In the genomic region with DNA sequence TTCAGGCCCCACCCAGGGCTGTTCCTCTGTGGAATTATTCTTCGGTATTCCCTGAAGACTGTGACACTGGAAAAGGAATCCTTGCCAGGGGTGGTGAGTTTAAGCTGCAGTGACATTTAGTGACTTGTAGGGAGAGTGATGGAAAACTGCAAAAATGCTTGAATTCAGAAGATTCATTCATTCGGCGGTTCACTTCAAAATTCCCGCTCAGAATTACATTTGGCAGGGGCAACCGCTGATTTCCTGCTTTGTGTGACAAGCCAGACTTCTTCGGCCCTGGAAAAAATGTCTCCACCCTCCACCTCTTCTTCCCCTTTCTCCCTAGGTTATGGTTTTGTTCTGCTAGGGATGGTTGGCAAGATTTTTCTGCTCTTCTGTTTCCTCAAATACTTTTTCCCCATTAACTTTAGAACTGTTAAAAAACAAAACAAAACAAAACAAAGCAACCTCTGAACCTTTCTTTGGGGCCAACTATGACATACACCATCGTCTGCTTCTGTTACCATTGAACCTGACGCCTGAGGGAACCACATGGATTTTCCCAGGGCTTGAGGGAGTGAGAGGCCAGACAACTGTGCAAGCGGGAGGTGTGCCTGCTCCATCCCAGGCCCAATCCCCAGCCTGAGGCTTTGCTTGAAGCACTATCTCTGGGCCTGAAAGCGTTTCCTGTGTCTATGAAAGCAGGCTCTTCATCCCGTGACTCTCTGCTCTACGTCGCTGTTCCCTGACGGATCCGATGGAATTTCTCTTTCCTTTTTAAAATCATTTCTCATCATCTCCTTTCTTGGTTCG, we compare ENCODE assay signal across 17 mouse cellular contexts.
DNase-seq lines count a peak whose midpoint lies in the region; ATAC-seq and TF ChIP-seq lines count a peak whose summit lies in the region.
"Had no signal": no experiment of that assay in that cellular context is flagged by ENCODE, and none has a peak within 500 bp of the region (broad histone marks: within the 10 kb centered on the region; RNA-seq: fewer than 3 reads in every experiment).

No protein-coding gene starts in this region.

- DNase-seq in lung, embryonic 14.5 days, result peak; percentile 54
- DNase-seq in lung, postnatal 4 days, result no peak
- DNase-seq in heart, embryonic 10.5 days (ENCODE audit: low spot score), result no peak
- DNase-seq in heart, postnatal 0 days (ENCODE audit: low spot score), result peak; percentile 45
- DNase-seq in embryo, embryonic 9.5 days (ENCODE audit: extremely low spot score), result no peak
- DNase-seq: cerebellum, adult 9-10 months; kidney, adult 2 months; kidney, postnatal 25 days; thymus, adult 2 months had no signal

- no peak overlapping the region for H3K4me2 ChIP-seq in lung, embryonic 14.5 days
- peak overlapping the region; percentile 41 for H3K4me2 ChIP-seq in heart, postnatal 0 days (ENCODE audit: low read depth, low read length)
- peak overlapping the region; percentile 11; the same call in 1 of the 2 replicates for H3K4me2 ChIP-seq in stomach, embryonic 16.5 days (ENCODE audit: low read depth, low read length)
- no peak overlapping the region for H3K4me2 ChIP-seq in intestine, postnatal 0 days (replicated peaks; ENCODE audit: low read depth)
- H3K4me2 ChIP-seq in neural tube, embryonic 15.5 days, result no peak overlapping the region
- H3K4me2 ChIP-seq: forebrain, embryonic 15.5 days; midbrain, embryonic 11.5 days had no signal

- ATAC-seq in lung, embryonic 14.5 days (ENCODE audit: insufficient read depth), result no peak
- peak; percentile 19; the same call in 1 of the 2 replicates for ATAC-seq in heart, postnatal 0 days (ENCODE audit: insufficient read depth, low read depth)
- no peak for ATAC-seq in stomach, embryonic 16.5 days (ENCODE audit: insufficient read depth, low FRiP score)
- ATAC-seq in intestine, postnatal 0 days, result no peak
- no peak for ATAC-seq in neural tube, embryonic 15.5 days (ENCODE audit: low FRiP score)
- ATAC-seq: forebrain, embryonic 15.5 days had no signal

- H3K4me1 ChIP-seq in lung, embryonic 14.5 days (ENCODE audit: insufficient read depth), result peaks cover 10% of the 10 kb centered on the region; the same call in 1 of the 2 replicates
- H3K4me1 ChIP-seq in heart, embryonic 10.5 days, result peaks cover 71% of the 10 kb centered on the region
- peaks cover 28% of the 10 kb centered on the region for H3K4me1 ChIP-seq in heart, postnatal 0 days (ENCODE audit: control insufficient read depth, insufficient read depth)
- H3K4me1 ChIP-seq in stomach, embryonic 16.5 days (ENCODE audit: control insufficient read depth, insufficient read depth, low read length), result peaks cover 26% of the 10 kb centered on the region
- H3K4me1 ChIP-seq in intestine, postnatal 0 days (replicated peaks; ENCODE audit: control insufficient read depth, insufficient read depth, low read length), result no peaks in the 10 kb centered on the region
- H3K4me1 ChIP-seq in neural tube, embryonic 15.5 days, result peaks cover 12% of the 10 kb centered on the region

- H3K27ac ChIP-seq in lung, embryonic 14.5 days (ENCODE audit: low read depth), result no peak overlapping the region
- peak overlapping the region; percentile 81; the same call in 1 of the 2 replicates for H3K27ac ChIP-seq in heart, embryonic 10.5 days
- peak overlapping the region; percentile 57 for H3K27ac ChIP-seq in heart, postnatal 0 days (ENCODE audit: low read depth)
- no peak overlapping the region for H3K27ac ChIP-seq in stomach, embryonic 16.5 days (ENCODE audit: low read length)
- H3K27ac ChIP-seq in intestine, postnatal 0 days (ENCODE audit: low read depth, low read length), result no peak overlapping the region
- H3K27ac ChIP-seq in neural tube, embryonic 15.5 days (replicated peaks), result no peak overlapping the region
- H3K27ac ChIP-seq: forebrain, embryonic 15.5 days; macrophage had no signal

- TF ChIP-seq EP300 in heart, postnatal 0 days (IDR thresholded peaks at IDR 0.05; ENCODE audit: low read depth), result no peak

- no peaks in the 10 kb centered on the region for H3K9me3 ChIP-seq in lung, embryonic 14.5 days (ENCODE audit: low read depth, low read length)
- H3K9me3 ChIP-seq in heart, embryonic 10.5 days, result no peaks in the 10 kb centered on the region
- H3K9me3 ChIP-seq in heart, postnatal 0 days (replicated peaks; ENCODE audit: control insufficient read depth, low read length), result no peaks in the 10 kb centered on the region
- no peaks in the 10 kb centered on the region for H3K9me3 ChIP-seq in stomach, embryonic 16.5 days (replicated peaks; ENCODE audit: control insufficient read depth, low read length)
- H3K9me3 ChIP-seq in intestine, postnatal 0 days (ENCODE audit: control insufficient read depth), result no peaks in the 10 kb centered on the region
- H3K9me3 ChIP-seq in neural tube, embryonic 15.5 days (replicated peaks), result no peaks in the 10 kb centered on the region
- H3K9me3 ChIP-seq: forebrain, embryonic 15.5 days had no signal

- no peak overlapping the region for H3K9ac ChIP-seq in lung, embryonic 14.5 days
- no peak overlapping the region for H3K9ac ChIP-seq in heart, postnatal 0 days (replicated peaks; ENCODE audit: low read depth, low read length)
- no peak overlapping the region for H3K9ac ChIP-seq in stomach, embryonic 16.5 days (ENCODE audit: low read length)
- H3K9ac ChIP-seq in intestine, postnatal 0 days (ENCODE audit: low read depth, low read length), result no peak overlapping the region
- no peak overlapping the region for H3K9ac ChIP-seq in neural tube, embryonic 15.5 days (replicated peaks)
- H3K9ac ChIP-seq: forebrain, embryonic 15.5 days had no signal

- no peak overlapping the region for H3K4me3 ChIP-seq in lung, embryonic 14.5 days (ENCODE audit: low read depth, low read length)
- no peak overlapping the region for H3K4me3 ChIP-seq in heart, embryonic 10.5 days
- H3K4me3 ChIP-seq in heart, postnatal 0 days (ENCODE audit: low read depth, low read length), result no peak overlapping the region
- no peak overlapping the region for H3K4me3 ChIP-seq in stomach, embryonic 16.5 days (replicated peaks; ENCODE audit: low read length)
- no peak overlapping the region for H3K4me3 ChIP-seq in intestine, postnatal 0 days (ENCODE audit: low read depth, low read length)
- no peak overlapping the region for H3K4me3 ChIP-seq in neural tube, embryonic 15.5 days (replicated peaks)
- H3K4me3 ChIP-seq: erythroblast, embryonic 14.5 days; forebrain, embryonic 15.5 days had no signal

- H3K36me3 ChIP-seq in lung, embryonic 14.5 days (ENCODE audit: insufficient read depth), result no peaks in the 10 kb centered on the region
- peaks cover 6% of the 10 kb centered on the region; the same call in 1 of the 2 replicates for H3K36me3 ChIP-seq in heart, embryonic 10.5 days
- no peaks in the 10 kb centered on the region for H3K36me3 ChIP-seq in heart, postnatal 0 days (replicated peaks; ENCODE audit: control insufficient read depth, insufficient read depth, low read length)
- no peaks in the 10 kb centered on the region for H3K36me3 ChIP-seq in stomach, embryonic 16.5 days (ENCODE audit: control insufficient read depth, insufficient read depth, low read length)
- H3K36me3 ChIP-seq in intestine, postnatal 0 days (ENCODE audit: control insufficient read depth, insufficient read depth), result no peaks in the 10 kb centered on the region
- no peaks in the 10 kb centered on the region for H3K36me3 ChIP-seq in neural tube, embryonic 15.5 days
- H3K36me3 ChIP-seq: forebrain, embryonic 15.5 days; G1E had no signal

- TF ChIP-seq CTCF in lung, embryonic 14.5 days (IDR thresholded peaks at IDR 0.05; ENCODE audit: low read depth), result no peak
- no peak for TF ChIP-seq CTCF in heart, postnatal 0 days (IDR thresholded peaks at IDR 0.05; ENCODE audit: low read depth)
- no peak for TF ChIP-seq CTCF in intestine, postnatal 0 days (IDR thresholded peaks at IDR 0.05; ENCODE audit: low read depth)

- H3K27me3 ChIP-seq in lung, embryonic 14.5 days (ENCODE audit: insufficient read depth, low read length), result no peaks in the 10 kb centered on the region
- no peaks in the 10 kb centered on the region for H3K27me3 ChIP-seq in heart, embryonic 10.5 days (ENCODE audit: insufficient read depth, poor library complexity, severe bottlenecking)
- H3K27me3 ChIP-seq in heart, postnatal 0 days (ENCODE audit: control insufficient read depth, insufficient read depth, low read length), result no peaks in the 10 kb centered on the region
- no peaks in the 10 kb centered on the region for H3K27me3 ChIP-seq in stomach, embryonic 16.5 days (ENCODE audit: control insufficient read depth, insufficient read depth, low read length)
- H3K27me3 ChIP-seq in intestine, postnatal 0 days (replicated peaks; ENCODE audit: control insufficient read depth, insufficient read depth, low read length), result no peaks in the 10 kb centered on the region
- H3K27me3 ChIP-seq in neural tube, embryonic 15.5 days (replicated peaks), result no peaks in the 10 kb centered on the region
- H3K27me3 ChIP-seq: forebrain, embryonic 15.5 days had no signal

- 60% methylated on average over 16 of the region's 16 CpGs for WGBS in lung, embryonic 14.5 days
- WGBS in heart, embryonic 10.5 days, result 58% methylated on average over 16 of the region's 16 CpGs
- 48% methylated on average over 16 of the region's 16 CpGs for WGBS in heart, postnatal 0 days
- WGBS in stomach, embryonic 16.5 days, result 57% methylated on average over 16 of the region's 16 CpGs
- WGBS in intestine, postnatal 0 days, result 71% methylated on average over 16 of the region's 16 CpGs
- WGBS in neural tube, embryonic 15.5 days, result 88% methylated on average over 16 of the region's 16 CpGs

Comparison
In these comparisons a context has a peak if more than half of its experiments do, and no peak if none do; other contexts are left out.
1. DNase-seq: peak in lung, embryonic 14.5 days (single experiment) and heart, postnatal 0 days (single experiment); none in lung, postnatal 4 days (0 of 2), heart, embryonic 10.5 days (single experiment) and embryo, embryonic 9.5 days (single experiment).
2. H3K27ac ChIP-seq: peak in heart, embryonic 10.5 days (single experiment) and heart, postnatal 0 days (single experiment); none in lung, embryonic 14.5 days (single experiment), stomach, embryonic 16.5 days (single experiment), intestine, postnatal 0 days (single experiment) and neural tube, embryonic 15.5 days (single experiment).
3. H3K4me2 ChIP-seq: peak in heart, postnatal 0 days (single experiment) and stomach, embryonic 16.5 days (single experiment); none in lung, embryonic 14.5 days (single experiment), intestine, postnatal 0 days (single experiment) and neural tube, embryonic 15.5 days (single experiment).